In the genomic region with DNA sequence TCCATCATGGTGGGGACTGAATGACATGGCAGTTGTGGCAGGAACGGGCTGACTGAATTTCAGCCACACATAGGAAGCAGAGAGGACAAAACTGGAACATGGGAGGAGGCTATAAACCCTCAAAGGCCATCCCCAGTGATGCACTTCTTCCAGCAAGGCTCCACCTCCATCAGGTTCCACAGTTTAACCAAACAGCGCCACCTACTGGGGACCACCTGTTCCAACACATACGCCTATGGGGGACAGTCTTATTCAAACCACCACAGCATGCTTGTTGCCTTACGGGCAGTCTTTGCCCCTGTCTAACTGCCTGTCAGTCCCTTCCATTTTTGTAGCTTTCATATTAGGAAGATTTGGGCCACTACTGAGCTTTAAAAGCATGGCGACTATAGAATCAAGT, we compare ENCODE assay signal across 34 mouse cellular contexts. TPM values are rescaled to one million over a fixed set of nuclear protein-coding genes. Genes with fewer than 3 reads are reported as not detected.
DNase-seq lines count a peak whose midpoint lies in the region; ATAC-seq and TF ChIP-seq lines count a peak whose summit lies in the region.
"Had no signal": no experiment of that assay in that cellular context is flagged by ENCODE, and none has a peak within 500 bp of the region (broad histone marks: within the 10 kb centered on the region; RNA-seq: fewer than 3 reads in every experiment).

No protein-coding gene starts in this region.

- WGBS in hindbrain, postnatal 0 days, result 90% methylated on average over 5 of the region's 5 CpGs
- 88% methylated on average over 5 of the region's 5 CpGs for WGBS in hindbrain, embryonic 11.5 days
- WGBS in liver, embryonic 14.5 days (ENCODE audit: insufficient replicate concordance), result 68% methylated on average over 5 of the region's 5 CpGs
- 82% methylated on average over 5 of the region's 5 CpGs for WGBS in liver, postnatal 0 days (ENCODE audit: insufficient replicate concordance)

- no peaks in the 10 kb centered on the region for H3K4me1 ChIP-seq in hindbrain, postnatal 0 days (ENCODE audit: insufficient read depth, low read length)
- H3K4me1 ChIP-seq in hindbrain, embryonic 11.5 days (replicated peaks; ENCODE audit: control insufficient read depth, insufficient read depth, low read length), result no peaks in the 10 kb centered on the region
- H3K4me1 ChIP-seq in liver, embryonic 14.5 days (replicated peaks; ENCODE audit: control insufficient read depth in 2 of 2, insufficient read depth in 2 of 2, low read length in 1 of 2), result no peaks in the 10 kb centered on the region
- no peaks in the 10 kb centered on the region for H3K4me1 ChIP-seq in liver, postnatal 0 days (ENCODE audit: insufficient read depth)
- H3K4me1 ChIP-seq in ES-Bruce4 (ENCODE audit: control insufficient read depth, insufficient read depth, low read length), result no peaks in the 10 kb centered on the region
- H3K4me1 ChIP-seq: embryonic facial prominence, embryonic 12.5 days; forebrain, embryonic 15.5 days; heart, embryonic 13.5 days; limb, embryonic 13.5 days; neural tube, embryonic 12.5 days had no signal

- H3K4me2 ChIP-seq in hindbrain, postnatal 0 days (ENCODE audit: low read depth, low read length), result no peak overlapping the region
- no peak overlapping the region for H3K4me2 ChIP-seq in hindbrain, embryonic 11.5 days (replicated peaks; ENCODE audit: low read depth, low read length)
- H3K4me2 ChIP-seq in liver, embryonic 14.5 days (ENCODE audit: low read depth), result no peak overlapping the region
- no peak overlapping the region for H3K4me2 ChIP-seq in liver, postnatal 0 days (ENCODE audit: low read depth, low read length)
- H3K4me2 ChIP-seq: embryonic facial prominence, embryonic 12.5 days; forebrain, embryonic 15.5 days; heart, embryonic 13.5 days; hindbrain, embryonic 14.5 days; limb, embryonic 13.5 days; liver, embryonic 11.5 days; neural tube, embryonic 12.5 days had no signal

- no peaks in the 10 kb centered on the region for H3K27me3 ChIP-seq in hindbrain, postnatal 0 days (ENCODE audit: insufficient read depth, low read length)
- H3K27me3 ChIP-seq in hindbrain, embryonic 11.5 days (ENCODE audit: control insufficient read depth, insufficient read depth, low read length), result no peaks in the 10 kb centered on the region
- H3K27me3 ChIP-seq in liver, embryonic 14.5 days (ENCODE audit: control insufficient read depth, insufficient read depth, low read length), result no peaks in the 10 kb centered on the region
- no peaks in the 10 kb centered on the region for H3K27me3 ChIP-seq in liver, postnatal 0 days (ENCODE audit: insufficient read depth, low read length)
- H3K27me3 ChIP-seq in ES-Bruce4 (ENCODE audit: control insufficient read depth, insufficient read depth, low read length, poor library complexity, severe bottlenecking), result no peaks in the 10 kb centered on the region
- H3K27me3 ChIP-seq: embryonic facial prominence, embryonic 12.5 days; forebrain, embryonic 15.5 days; heart, embryonic 13.5 days; limb, embryonic 13.5 days; neural tube, embryonic 12.5 days; Patski had no signal

- H3K27ac ChIP-seq in hindbrain, postnatal 0 days, result no peak overlapping the region
- H3K27ac ChIP-seq in hindbrain, embryonic 11.5 days (ENCODE audit: low read depth, low read length), result no peak overlapping the region
- H3K27ac ChIP-seq in liver, embryonic 14.5 days, result no peak overlapping the region
- no peak overlapping the region for H3K27ac ChIP-seq in liver, postnatal 0 days (ENCODE audit: low read depth)
- no peak overlapping the region for H3K27ac ChIP-seq in ES-Bruce4 (ENCODE audit: insufficient read depth, low read length)
- H3K27ac ChIP-seq: embryonic facial prominence, embryonic 12.5 days; forebrain, embryonic 15.5 days; heart, embryonic 13.5 days; hindbrain, embryonic 14.5 days; limb, embryonic 13.5 days; macrophage; neural tube, embryonic 12.5 days had no signal

- TF ChIP-seq EP300 in liver, embryonic 14.5 days (IDR thresholded peaks at IDR 0.05; ENCODE audit: low read depth), result no peak
- TF ChIP-seq EP300 in liver, postnatal 0 days (IDR thresholded peaks at IDR 0.05; ENCODE audit: low read depth), result no peak
- TF ChIP-seq EP300 in ES-Bruce4 (IDR thresholded peaks at IDR 0.05; ENCODE audit: insufficient read depth, low read depth, low read length), result no peak

- no peaks in the 10 kb centered on the region for H3K9me3 ChIP-seq in hindbrain, postnatal 0 days (ENCODE audit: low read length)
- no peaks in the 10 kb centered on the region for H3K9me3 ChIP-seq in hindbrain, embryonic 11.5 days (ENCODE audit: control insufficient read depth, low read length)
- H3K9me3 ChIP-seq in liver, embryonic 14.5 days (ENCODE audit: control insufficient read depth, low read length), result no peaks in the 10 kb centered on the region
- peaks cover 4% of the 10 kb centered on the region; the same call in 1 of the 2 replicates for H3K9me3 ChIP-seq in liver, postnatal 0 days (ENCODE audit: low read length)
- H3K9me3 ChIP-seq in ES-Bruce4 (replicated peaks; ENCODE audit: control insufficient read depth, insufficient read depth, low read length, poor library complexity, severe bottlenecking), result no peaks in the 10 kb centered on the region
- H3K9me3 ChIP-seq: forebrain, embryonic 15.5 days had no signal

- no peak for DNase-seq in hindbrain, postnatal 0 days (ENCODE audit: low spot score)
- DNase-seq in hindbrain, embryonic 11.5 days (ENCODE audit: low spot score), result no peak
- no peak for DNase-seq in liver, embryonic 14.5 days (ENCODE audit: low read depth in 3 of 3, low spot score in 3 of 3)
- DNase-seq in liver, postnatal 0 days, result no peak
- peak; percentile 70 for DNase-seq in R1 (ENCODE audit: low read depth, low spot score)
- no peak for DNase-seq in lung, adult 18-20 months
- DNase-seq: B cell, adult 2 months; cerebellum, adult 8-10 months; cerebellum, postnatal 25 days; embryo, embryonic 11 days; gastrocnemius, postnatal 25 days; heart, adult 18-20 months; heart, postnatal 36 days; kidney, adult 2 months; kidney, postnatal 10 days; lung, adult 2 months; lung, postnatal 10 days; right cerebral cortex, postnatal 4 days had no signal

- H3K4me3 ChIP-seq in hindbrain, postnatal 0 days (ENCODE audit: low read length), result no peak overlapping the region
- no peak overlapping the region for H3K4me3 ChIP-seq in hindbrain, embryonic 11.5 days (ENCODE audit: low read depth, low read length)
- no peak overlapping the region for H3K4me3 ChIP-seq in liver, embryonic 14.5 days (ENCODE audit: insufficient read depth in 1 of 2, low read depth in 2 of 2, low read length in 2 of 2)
- H3K4me3 ChIP-seq in liver, postnatal 0 days (ENCODE audit: low read depth, low read length), result no peak overlapping the region
- H3K4me3 ChIP-seq in ES-Bruce4 (ENCODE audit: low read depth, low read length), result no peak overlapping the region
- H3K4me3 ChIP-seq: embryonic facial prominence, embryonic 12.5 days; forebrain, embryonic 15.5 days; heart, embryonic 13.5 days; limb, embryonic 13.5 days; midbrain, embryonic 10.5 days; myocyte; neural tube, embryonic 12.5 days had no signal

- TF ChIP-seq CTCF in hindbrain, postnatal 0 days (IDR thresholded peaks at IDR 0.05; ENCODE audit: low read depth), result 0 out of 2 replicates have a peak, but pooled peaks have one; percentile 21
- TF ChIP-seq CTCF in liver, embryonic 14.5 days (IDR thresholded peaks at IDR 0.05; ENCODE audit: low read depth), result peak; percentile 22; the same call in 1 of the 2 replicates
- TF ChIP-seq CTCF in liver, postnatal 0 days (IDR thresholded peaks at IDR 0.05; ENCODE audit: low read depth), result no peak; the same call in 1 of the 2 replicates
- peak; percentile 44 for TF ChIP-seq CTCF in ES-Bruce4 (IDR thresholded peaks at IDR 0.05; ENCODE audit: low read depth, low read length)

- no peak for TF ChIP-seq POLR2A in ES-Bruce4 (IDR thresholded peaks at IDR 0.05; ENCODE audit: insufficient read depth, low read length)

- H3K9ac ChIP-seq in hindbrain, postnatal 0 days (replicated peaks; ENCODE audit: low read length), result no peak overlapping the region
- no peak overlapping the region for H3K9ac ChIP-seq in hindbrain, embryonic 11.5 days (ENCODE audit: low read depth, low read length)
- H3K9ac ChIP-seq in liver, embryonic 14.5 days (replicated peaks), result no peak overlapping the region
- H3K9ac ChIP-seq in liver, postnatal 0 days (replicated peaks), result no peak overlapping the region
- H3K9ac ChIP-seq in ES-Bruce4 (ENCODE audit: low read depth, poor library complexity, severe bottlenecking), result no peak overlapping the region
- H3K9ac ChIP-seq: embryonic facial prominence, embryonic 12.5 days; forebrain, embryonic 15.5 days; heart, embryonic 13.5 days; hindbrain, embryonic 14.5 days; limb, embryonic 13.5 days; neural tube, embryonic 12.5 days had no signal

- no peaks in the 10 kb centered on the region for H3K36me3 ChIP-seq in hindbrain, postnatal 0 days (ENCODE audit: insufficient read depth, low read length)
- H3K36me3 ChIP-seq in hindbrain, embryonic 11.5 days (ENCODE audit: control insufficient read depth, insufficient read depth, low read length), result no peaks in the 10 kb centered on the region
- no peaks in the 10 kb centered on the region for H3K36me3 ChIP-seq in liver, embryonic 14.5 days (replicated peaks; ENCODE audit: control insufficient read depth, insufficient read depth, low read depth)
- no peaks in the 10 kb centered on the region for H3K36me3 ChIP-seq in liver, postnatal 0 days (replicated peaks; ENCODE audit: insufficient read depth, low read length)
- H3K36me3 ChIP-seq in ES-Bruce4 (ENCODE audit: control insufficient read depth, insufficient read depth, low read length, poor library complexity, severe bottlenecking), result no peaks in the 10 kb centered on the region
- H3K36me3 ChIP-seq: embryonic facial prominence, embryonic 12.5 days; forebrain, embryonic 15.5 days; G1E; heart, embryonic 13.5 days; limb, embryonic 13.5 days; midbrain, embryonic 10.5 days; neural tube, embryonic 12.5 days had no signal

- ATAC-seq in hindbrain, postnatal 0 days, result no peak
- no peak for ATAC-seq in hindbrain, embryonic 11.5 days (ENCODE audit: low FRiP score)
- no peak for ATAC-seq in liver, embryonic 14.5 days (ENCODE audit: insufficient read depth)
- ATAC-seq in liver, postnatal 0 days, result no peak
- ATAC-seq in cerebellum, adult (ENCODE audit: insufficient number of reproducible peaks, low FRiP score, low TSS enrichment), result no peak
- ATAC-seq: forebrain, embryonic 15.5 days; inflammation-experienced regulatory T-cells, adult 6 months; midbrain, embryonic 16.5 days; Patski had no signal

RNA-seq across cellular contexts. Expression of a gene that starts 52.6 kb away (rescaled TPM):
- total RNA-seq in hindbrain, postnatal 0 days (2014; rRNA removed), result 6.8 and 7.7 TPM in 2 replicates
- 18.3 and 18.8 TPM in 2 replicates for polyA plus RNA-seq in hindbrain, postnatal 0 days (2015; fragmentation: Nextera tagmentation; extraction: Ambion mirVana)
- 17.1 and 19.8 TPM in 2 replicates for polyA plus RNA-seq in hindbrain, embryonic 11.5 days (2014; fragmentation: Nextera tagmentation; extraction: Ambion mirVana)
- polyA plus RNA-seq in liver, embryonic 14.5 days (2012; rRNA removed), result 0.06 and 0.11 TPM in 2 replicates
- polyA plus RNA-seq in liver, embryonic 14.5 days (2014; fragmentation: Nextera tagmentation; extraction: Ambion mirVana), result 0.08 and 0.10 TPM in 2 replicates
- polyA plus RNA-seq in liver, postnatal 0 days (2015; fragmentation: Nextera tagmentation; extraction: Ambion mirVana), result 0.17 and 0.22 TPM in 2 replicates
- 22.4 and 22.6 TPM in 2 replicates for polyA plus RNA-seq in ES-Bruce4 (2011; ENCODE audit: insufficient read depth, insufficient read length, low read depth, missing spikeins)
- polyA plus RNA-seq: G1E; inflammation-experienced regulatory T-cells, adult 6 months; macrophage had no signal

Comparison
In these comparisons a context has a peak if more than half of its experiments do, and no peak if none do; other contexts are left out.
1. RNA of a gene that starts 52.6 kb away (polyA plus RNA-seq): 22.4 to 22.6 TPM in ES-Bruce4, 17.1 to 19.8 TPM in hindbrain, embryonic 11.5 days and 18.3 to 18.8 TPM in hindbrain, postnatal 0 days; 0.17 to 0.22 TPM in liver, postnatal 0 days and 0.06 to 0.11 TPM in liver, embryonic 14.5 days; every median in the first group is over 10 times any median in the second.